In the genomic region with DNA sequence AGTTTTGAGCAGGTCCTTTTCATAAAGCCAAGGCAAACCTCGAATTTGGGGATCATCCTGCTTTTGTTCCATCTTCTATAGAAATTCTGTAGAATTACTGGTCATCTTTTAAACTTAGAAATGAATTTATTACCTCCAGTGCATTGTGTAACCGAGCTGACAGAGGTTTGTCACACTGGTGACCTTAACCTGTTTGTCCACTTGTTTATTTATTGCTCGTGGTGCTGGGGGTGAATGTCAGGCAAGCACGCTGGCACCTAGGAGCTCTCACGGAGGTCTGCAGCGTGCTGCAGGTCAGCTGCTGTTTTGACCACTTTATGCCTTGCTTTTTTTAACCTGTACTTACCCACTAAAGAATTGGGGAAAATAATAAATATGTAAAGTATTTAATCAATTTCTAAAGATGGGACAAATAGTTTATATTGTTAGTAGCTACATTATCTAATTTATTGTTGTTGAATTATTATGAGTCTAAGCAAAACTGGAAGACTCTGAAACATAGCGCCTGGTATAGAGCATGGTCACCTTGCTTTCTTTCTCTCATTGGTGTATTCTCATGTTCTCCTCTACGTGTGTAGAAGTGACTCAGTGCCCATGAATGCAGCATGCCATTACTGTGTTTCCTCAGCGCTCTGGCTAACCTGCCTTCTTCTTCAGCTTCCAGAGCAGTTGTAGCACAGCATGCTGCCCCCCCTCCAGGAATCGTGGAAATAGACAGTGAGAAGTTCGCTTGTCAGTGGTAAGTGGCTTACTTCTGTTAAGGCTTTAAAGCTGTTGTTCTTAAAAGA, we compare ENCODE assay signal across 20 mouse cellular contexts.
DNase-seq lines count a peak whose midpoint lies in the region; TF ChIP-seq lines count a peak whose summit lies in the region.
"Had no signal": no experiment of that assay in that cellular context is flagged by ENCODE, and none has a peak within 500 bp of the region (broad histone marks: within the 10 kb centered on the region; RNA-seq: fewer than 3 reads in every experiment).

No protein-coding gene starts in this region.

- peak; percentile 38 to 80 for DNase-seq in adrenal gland, adult (ENCODE audit: inconsistent age in 2 of 2, low spot score in 1 of 2)
- no peak for DNase-seq in adrenal gland, adult 18-20 months (ENCODE audit: low spot score in 2 of 2)
- DNase-seq in gastrocnemius, adult 2 months = no peak
- no peak for DNase-seq in gastrocnemius, postnatal 25 days
- peak; percentile 35 for DNase-seq in NIH3T3 (ENCODE audit: low read depth)
- DNase-seq in adrenal gland, postnatal 36 days = peak; percentile 28 to 37
- DNase-seq in layer of hippocampus, adult 8-10 months (ENCODE audit: low spot score in 2 of 2) = no peak
- DNase-seq: cerebellum, adult 11 months; cerebellum, adult 8-10 months; cerebellum, postnatal 14 days; forebrain, postnatal 0 days; gastrocnemius, postnatal 36 days; heart, adult 11 months; heart, postnatal 14 days; kidney, adult 11 months had no signal

- TF ChIP-seq CTCF in gastrocnemius, adult 2 months (IDR thresholded peaks at IDR 0.05) = no peak

- H3K4me3 ChIP-seq in gastrocnemius, adult 2 months = no peak overlapping the region
- H3K4me3 ChIP-seq: embryonic facial prominence, embryonic 12.5 days; forebrain, embryonic 12.5 days; heart, embryonic 13.5 days; hindbrain, embryonic 13.5 days had no signal

- peak overlapping the region; percentile 40; the same call in 1 of the 2 replicates for H3K27ac ChIP-seq in gastrocnemius, adult 2 months
- H3K27ac ChIP-seq: embryonic facial prominence, embryonic 12.5 days; forebrain, embryonic 12.5 days; heart, embryonic 13.5 days; hindbrain, embryonic 13.5 days; hindbrain, postnatal 0 days had no signal

- intact Hi-C loops in gastrocnemius, adult 2 months (cut with DNase I) = no loop called here

Comparison
In these comparisons a context has a peak if more than half of its experiments do, and no peak if none do; other contexts are left out.
1. DNase-seq: peak in adrenal gland, adult (2 of 2), NIH3T3 (single experiment) and adrenal gland, postnatal 36 days (2 of 2); none in adrenal gland, adult 18-20 months (0 of 2), gastrocnemius, adult 2 months (single experiment), gastrocnemius, postnatal 25 days (single experiment) and layer of hippocampus, adult 8-10 months (0 of 2).